Mouse (Mus musculus) midbrain, embryonic 14.5 days (tissue): ENCODE data around the gene Eif2b3. TPM values are rescaled to one million over a fixed set of nuclear protein-coding genes. Genes with fewer than 3 reads are reported as not detected.

Experiments
- ATAC-seq: fragments of 200-750 bp; cut with Nextera tagmentation; 2 replicates; pipeline ENCODE4 v1.8.0; 2017; ENCODE audit warnings: moderate number of reproducible peaks, moderate library complexity; ENCODE audit not compliant: low FRiP score, low TSS enrichment
- DNase-seq: peaks from one replicate; pipeline ENCODE4 v3.0.0-alpha.2; 2015
- H3K27ac ChIP-seq: fragments of 300-500 bp; sonication (generic); replicated peaks from 2 replicates; pipeline ENCODE4 v1.5.1; 2014; ENCODE audit warnings: mild to moderate bottlenecking, low read depth, low read length, moderate library complexity
- H3K27me3 ChIP-seq: fragments of 300-500 bp; sonication (generic); 2 replicates; pipeline ENCODE4 v1.6.1; 2014; ENCODE audit warnings: low read length, control low read depth, mixed read lengths; ENCODE audit not compliant: control insufficient read depth, insufficient read depth
- H3K36me3 ChIP-seq: fragments of 300-500 bp; sonication (generic); 2 replicates; pipeline ENCODE4 v1.6.1; 2014; ENCODE audit warnings: low read length, control low read depth; ENCODE audit not compliant: control insufficient read depth, insufficient read depth
- H3K4me1 ChIP-seq: fragments of 300-500 bp; sonication (generic); 2 replicates; pipeline ENCODE4 v1.6.1; 2014; ENCODE audit warnings: mild to moderate bottlenecking, antibody characterized with exemption, low read length, control low read depth; ENCODE audit not compliant: control insufficient read depth, insufficient read depth
- H3K4me2 ChIP-seq: fragments of 300-500 bp; sonication (generic); 2 replicates; pipeline ENCODE4 v1.6.1; 2014; ENCODE audit warnings: mild to moderate bottlenecking, low read length, moderate library complexity
- H3K4me3 ChIP-seq: fragments of 300-500 bp; sonication (generic); replicated peaks from 2 replicates; pipeline ENCODE4 v1.5.1; 2014; ENCODE audit warnings: low read depth, low read length
- H3K9ac ChIP-seq: fragments of 300-500 bp; sonication (generic); replicated peaks from 2 replicates; pipeline ENCODE4 v1.6.1; 2014; ENCODE audit warnings: mild to moderate bottlenecking, low read length, moderate library complexity
- H3K9me3 ChIP-seq: fragments of 300-500 bp; sonication (generic); 2 replicates; pipeline ENCODE4 v1.6.1; 2016; ENCODE audit warnings: low read length, control low read depth, mixed read lengths; ENCODE audit not compliant: control insufficient read depth
- WGBS: fragments of 180-500 bp; shearing (Covaris S2); extraction: QIAGEN DNeasy Blood & Tissue Kit; methylation state at CpG from one replicate; pipeline ENCODE4 v1.1.7; 2014; 5-methylcytosine and 5-hydroxymethylcytosine counted together
- polyA plus RNA-seq: library from polyadenylated mRNA; unstranded; fragments of >200 nt; fragmentation: Nextera tagmentation; extraction: Ambion mirVana; gene quantifications from 2 replicates; pipeline ENCODE4 v1.2.1, GENCODE M21; 2014

The Eif2b3 gene
- polyA plus RNA-seq, 1 experiment from 2014 or later: 52.0 TPM

DNA sequence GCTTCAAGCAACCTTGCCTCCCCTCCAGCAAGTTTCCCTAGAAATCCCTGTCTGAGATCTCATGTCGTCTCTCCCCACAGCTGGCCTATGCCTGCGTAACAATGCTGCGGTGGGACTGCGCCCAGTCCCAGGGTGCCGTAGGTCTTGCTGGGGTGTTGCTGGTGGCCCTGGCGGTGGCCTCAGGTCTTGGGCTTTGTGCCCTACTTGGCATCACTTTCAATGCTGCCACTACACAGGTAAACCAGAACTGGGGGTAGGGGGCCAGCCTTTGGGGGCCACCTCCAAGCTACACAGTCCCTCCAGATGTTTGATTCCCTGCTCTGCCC is 89.3 kb downstream of the Eif2b3 start:
- DNase-seq (no peak), ATAC-seq (no peak)
- Histone ChIP-seq H3K9me3 (no peaks in the 10 kb centered on the region), H3K36me3 (peaks cover 28% of the 10 kb centered on the region), H3K9ac (no peak overlapping the region), H3K4me2 (no peak overlapping the region), H3K4me3 (no peak overlapping the region), H3K27me3 (no peaks in the 10 kb centered on the region), H3K4me1 (no peaks in the 10 kb centered on the region), H3K27ac (no peak overlapping the region)
- 90% methylated on average over 6 of the region's 6 CpGs for WGBS

DNA sequence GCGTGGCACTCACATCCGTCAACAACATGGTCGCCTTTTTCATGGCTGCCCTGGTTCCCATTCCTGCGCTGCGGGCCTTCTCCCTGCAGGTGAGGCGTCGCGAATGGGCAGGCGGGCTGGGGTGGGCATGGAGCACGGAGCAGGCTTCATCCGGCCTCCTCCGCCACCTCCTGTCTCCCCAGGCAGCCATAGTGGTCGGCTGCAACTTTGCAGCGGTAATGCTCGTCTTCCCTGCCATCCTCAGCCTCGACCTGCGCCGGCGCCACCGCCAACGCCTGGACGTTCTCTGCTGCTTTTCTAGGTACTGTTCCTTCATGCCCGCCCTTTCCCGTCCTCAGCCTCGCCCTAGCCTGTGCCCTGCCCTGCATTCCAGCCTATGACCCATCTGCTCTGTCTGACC is 90.1 kb downstream of the Eif2b3 start:
- WGBS: 92% methylated on average over 25 of the region's 25 CpGs
- no peak for DNase-seq
- Histone ChIP-seq H3K4me3 (no peak overlapping the region), H3K9me3 (no peaks in the 10 kb centered on the region), H3K4me2 (no peak overlapping the region), H3K36me3 (peaks cover 28% of the 10 kb centered on the region), H3K27me3 (no peaks in the 10 kb centered on the region), H3K27ac (no peak overlapping the region), H3K9ac (no peak overlapping the region), H3K4me1 (no peaks in the 10 kb centered on the region)
- no peak for ATAC-seq

- no peaks in the 10 kb centered on the region for H3K4me1 ChIP-seq
- DNase-seq (no peak), ATAC-seq (no peak)
- H3K36me3 ChIP-seq: peaks cover 28% of the 10 kb centered on the region
- WGBS: 92% methylated on average over 13 of the region's 13 CpGs
- no peaks in the 10 kb centered on the region for H3K27me3 ChIP-seq
- H3K27ac ChIP-seq: no peak overlapping the region
- H3K4me3 ChIP-seq: no peak overlapping the region
- H3K4me2 ChIP-seq: no peak overlapping the region
- H3K9ac ChIP-seq: no peak overlapping the region
- H3K9me3 ChIP-seq: no peaks in the 10 kb centered on the region
Measured at GRCm38 (mm10) chr4:117110249-117110648, 91.0 kb downstream of the Eif2b3 start.

- Histone ChIP-seq H3K4me1 (no peaks in the 10 kb centered on the region), H3K4me2 (no peak overlapping the region), H3K9ac (no peak overlapping the region), H3K36me3 (peaks cover 25% of the 10 kb centered on the region), H3K27ac (no peak overlapping the region), H3K27me3 (no peaks in the 10 kb centered on the region), H3K9me3 (no peaks in the 10 kb centered on the region), H3K4me3 (no peak overlapping the region)
- 92% methylated on average over 11 of the region's 11 CpGs for WGBS
- DNase-seq (no peak), ATAC-seq (no peak)
Measured at GRCm38 (mm10) chr4:117110985-117111384, 91.8 kb downstream of the Eif2b3 start.

GRCm38 (mm10) chr4:117113237-117113636 is 94.0 kb downstream of the Eif2b3 start:
- no peak for DNase-seq
- Histone ChIP-seq H3K27ac (no peak overlapping the region), H3K9me3 (no peaks in the 10 kb centered on the region), H3K4me1 (no peaks in the 10 kb centered on the region), H3K9ac (no peak overlapping the region), H3K4me2 (no peak overlapping the region), H3K4me3 (no peak overlapping the region), H3K27me3 (no peaks in the 10 kb centered on the region), H3K36me3 (peaks cover 25% of the 10 kb centered on the region)
- WGBS: 72% methylated on average over 1 of the region's 1 CpGs
- ATAC-seq: no peak

- H3K4me3 ChIP-seq: no peak overlapping the region
- H3K27me3 ChIP-seq: no peaks in the 10 kb centered on the region
- WGBS: 91% methylated on average over 5 of the region's 5 CpGs
- H3K27ac ChIP-seq: no peak overlapping the region
- ATAC-seq: no peak
- H3K4me2 ChIP-seq: no peak overlapping the region
- peaks cover 10% of the 10 kb centered on the region for H3K36me3 ChIP-seq
- H3K4me1 ChIP-seq: 0 out of 2 replicates have a peak, but pooled peaks cover 6% of the 10 kb centered on the region
- H3K9me3 ChIP-seq: no peaks in the 10 kb centered on the region
- DNase-seq: no peak
- H3K9ac ChIP-seq: no peak overlapping the region
Measured at GRCm38 (mm10) chr4:117115592-117115991, 96.4 kb downstream of the Eif2b3 start.

GRCm38 (mm10) chr4:117117931-117118330 is 98.7 kb downstream of the Eif2b3 start:
- no peak overlapping the region for H3K27ac ChIP-seq
- 0 out of 2 replicates have a peak, but pooled peaks cover 6% of the 10 kb centered on the region for H3K4me1 ChIP-seq
- ATAC-seq (no peak), DNase-seq (no peak)
- H3K36me3 ChIP-seq: no peaks in the 10 kb centered on the region; the same call in 1 of the 2 replicates
- no peaks in the 10 kb centered on the region for H3K9me3 ChIP-seq
- WGBS: 96% methylated on average over 7 of the region's 7 CpGs
- H3K4me3 ChIP-seq: no peak overlapping the region
- H3K27me3 ChIP-seq: no peaks in the 10 kb centered on the region
- no peak overlapping the region for H3K9ac ChIP-seq
- H3K4me2 ChIP-seq: no peak overlapping the region

GRCm38 (mm10) chr4:117119636-117120035 is 100.4 kb downstream of the Eif2b3 start:
- Histone ChIP-seq H3K9me3 (no peaks in the 10 kb centered on the region), H3K4me2 (peak overlapping the region; percentile 82), H3K4me1 (peaks cover 8% of the 10 kb centered on the region), H3K27ac (peak overlapping the region; percentile 92), H3K27me3 (no peaks in the 10 kb centered on the region), H3K9ac (peak overlapping the region; percentile 78), H3K36me3 (no peaks in the 10 kb centered on the region), H3K4me3 (peak overlapping the region; percentile 60)
- ATAC-seq: no peak
- 67% methylated on average over 5 of the region's 5 CpGs for WGBS
- no peak for DNase-seq

GRCm38 (mm10) chr4:117120052-117120444 is 100.8 kb downstream of the Eif2b3 start:
- ATAC-seq: peak; percentile 35; the same call in 1 of the 2 replicates
- 9% methylated on average over 10 of the region's 10 CpGs for WGBS
- H3K9me3 ChIP-seq: no peaks in the 10 kb centered on the region
- H3K4me1 ChIP-seq: peaks cover 12% of the 10 kb centered on the region
- peak overlapping the region; percentile 92 for H3K27ac ChIP-seq
- H3K27me3 ChIP-seq: no peaks in the 10 kb centered on the region
- H3K36me3 ChIP-seq: no peaks in the 10 kb centered on the region
- H3K4me3 ChIP-seq: peak overlapping the region; percentile 60
- peak overlapping the region; percentile 78 for H3K9ac ChIP-seq
- peak; percentile 20 for DNase-seq
- H3K4me2 ChIP-seq: peak overlapping the region; percentile 82
